Comparison of ENCODE assay signal across 24 mouse cellular contexts in the genomic region with DNA sequence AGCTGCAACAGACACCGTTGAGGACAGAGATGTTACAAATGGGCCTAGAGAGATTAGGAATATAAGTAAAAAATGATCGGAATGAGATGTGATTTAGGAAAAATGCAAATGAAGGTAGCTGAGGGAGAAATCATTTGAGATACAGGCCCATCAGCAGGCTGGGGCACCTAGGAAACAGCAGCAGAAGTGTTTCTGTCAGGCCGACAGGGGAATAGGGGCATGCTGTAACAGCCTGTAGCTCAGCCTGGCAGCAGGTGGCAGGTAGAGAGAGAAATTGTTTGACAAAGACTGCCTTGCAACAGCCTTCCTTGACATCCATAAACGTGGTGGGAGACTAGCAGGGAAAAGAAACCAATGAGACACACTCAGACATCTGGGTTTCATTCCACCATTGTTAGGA.
A peak's percentile ranks its signal among the peaks of the same experiment; 100 is the strongest.
DNase-seq lines count a peak whose midpoint lies in the region; ATAC-seq and TF ChIP-seq lines count a peak whose summit lies in the region.
"Had no signal": no experiment of that assay in that cellular context is flagged by ENCODE, and none has a peak within 500 bp of the region (broad histone marks: within the 10 kb centered on the region; RNA-seq: fewer than 3 reads in every experiment).

No protein-coding gene starts in this region.

- H3K27ac ChIP-seq in embryonic facial prominence, embryonic 11.5 days (replicated peaks; ENCODE audit: low read depth, low read length), result no peak overlapping the region
- H3K27ac ChIP-seq in embryonic facial prominence, embryonic 10.5 days (replicated peaks), result no peak overlapping the region
- peak overlapping the region; percentile 25; the same call in 1 of the 2 replicates for H3K27ac ChIP-seq in hindbrain, embryonic 15.5 days (replicated peaks)
- no peak overlapping the region for H3K27ac ChIP-seq in hindbrain, embryonic 14.5 days
- 0 out of 2 replicates have a peak overlapping the region, but pooled peaks have one; percentile 7 for H3K27ac ChIP-seq in hindbrain, postnatal 0 days
- H3K27ac ChIP-seq in hindbrain, embryonic 12.5 days, result no peak overlapping the region
- H3K27ac ChIP-seq: embryonic facial prominence, embryonic 12.5 days; forebrain, embryonic 13.5 days; forebrain, embryonic 15.5 days had no signal

- H3K36me3 ChIP-seq in embryonic facial prominence, embryonic 11.5 days (replicated peaks; ENCODE audit: control insufficient read depth, insufficient read depth, low read depth, low read length), result no peaks in the 10 kb centered on the region
- no peaks in the 10 kb centered on the region for H3K36me3 ChIP-seq in embryonic facial prominence, embryonic 10.5 days (replicated peaks)
- no peaks in the 10 kb centered on the region for H3K36me3 ChIP-seq in hindbrain, embryonic 15.5 days
- H3K36me3 ChIP-seq in hindbrain, embryonic 14.5 days (replicated peaks; ENCODE audit: control insufficient read depth, insufficient read depth), result no peaks in the 10 kb centered on the region
- no peaks in the 10 kb centered on the region for H3K36me3 ChIP-seq in hindbrain, postnatal 0 days (ENCODE audit: insufficient read depth, low read length)
- H3K36me3 ChIP-seq in hindbrain, embryonic 12.5 days, result no peaks in the 10 kb centered on the region
- H3K36me3 ChIP-seq: embryonic facial prominence, embryonic 12.5 days; forebrain, embryonic 15.5 days; G1E had no signal

- H3K4me3 ChIP-seq in embryonic facial prominence, embryonic 11.5 days (ENCODE audit: low read depth, low read length), result no peak overlapping the region
- H3K4me3 ChIP-seq in embryonic facial prominence, embryonic 10.5 days, result no peak overlapping the region
- H3K4me3 ChIP-seq in hindbrain, embryonic 15.5 days, result no peak overlapping the region
- H3K4me3 ChIP-seq in hindbrain, embryonic 14.5 days (replicated peaks; ENCODE audit: low read length), result no peak overlapping the region
- no peak overlapping the region for H3K4me3 ChIP-seq in hindbrain, postnatal 0 days (ENCODE audit: low read length)
- H3K4me3 ChIP-seq in hindbrain, embryonic 12.5 days, result no peak overlapping the region
- H3K4me3 ChIP-seq: embryonic facial prominence, embryonic 12.5 days; forebrain, embryonic 13.5 days; forebrain, embryonic 15.5 days had no signal

- H3K27me3 ChIP-seq in embryonic facial prominence, embryonic 11.5 days (ENCODE audit: control insufficient read depth, insufficient read depth, low read length), result no peaks in the 10 kb centered on the region
- no peaks in the 10 kb centered on the region for H3K27me3 ChIP-seq in embryonic facial prominence, embryonic 10.5 days (replicated peaks; ENCODE audit: low read depth, poor library complexity, severe bottlenecking)
- H3K27me3 ChIP-seq in hindbrain, embryonic 15.5 days, result no peaks in the 10 kb centered on the region
- no peaks in the 10 kb centered on the region for H3K27me3 ChIP-seq in hindbrain, embryonic 14.5 days (ENCODE audit: control insufficient read depth, insufficient read depth, low read length)
- H3K27me3 ChIP-seq in hindbrain, postnatal 0 days (ENCODE audit: insufficient read depth, low read length), result no peaks in the 10 kb centered on the region
- no peaks in the 10 kb centered on the region for H3K27me3 ChIP-seq in hindbrain, embryonic 12.5 days
- H3K27me3 ChIP-seq: CH12.LX; embryonic facial prominence, embryonic 12.5 days; forebrain, embryonic 13.5 days; forebrain, embryonic 15.5 days had no signal

- DNase-seq in embryonic facial prominence, embryonic 11.5 days (ENCODE audit: low spot score), result peak; percentile 20
- DNase-seq in embryonic facial prominence, embryonic 10.5 days (ENCODE audit: low spot score), result no peak
- DNase-seq in hindbrain, embryonic 14.5 days (ENCODE audit: low spot score), result no peak
- peak; percentile 12 for DNase-seq in hindbrain, postnatal 0 days (ENCODE audit: low spot score)
- DNase-seq: adrenal gland, adult 8-10 months; adrenal gland, postnatal 14 days; adrenal gland, postnatal 36 days; B cell, adult 2 months; cerebellum, adult 11-12 months; cerebellum, adult 2 months; cerebellum, adult 9-10 months; cerebellum, postnatal 10 days; cerebellum, postnatal 25 days; forebrain, postnatal 0 days had no signal

- no peaks in the 10 kb centered on the region for H3K4me1 ChIP-seq in embryonic facial prominence, embryonic 11.5 days (ENCODE audit: control insufficient read depth, insufficient read depth, low read length)
- no peaks in the 10 kb centered on the region for H3K4me1 ChIP-seq in embryonic facial prominence, embryonic 10.5 days
- 0 out of 2 replicates have a peak, but pooled peaks cover 13% of the 10 kb centered on the region for H3K4me1 ChIP-seq in hindbrain, embryonic 15.5 days (replicated peaks)
- peaks cover 5% of the 10 kb centered on the region; the same call in 1 of the 2 replicates for H3K4me1 ChIP-seq in hindbrain, embryonic 14.5 days (replicated peaks; ENCODE audit: control insufficient read depth, insufficient read depth, low read length)
- no peaks in the 10 kb centered on the region for H3K4me1 ChIP-seq in hindbrain, postnatal 0 days (ENCODE audit: insufficient read depth, low read length)
- H3K4me1 ChIP-seq in hindbrain, embryonic 12.5 days, result no peaks in the 10 kb centered on the region
- H3K4me1 ChIP-seq: embryonic facial prominence, embryonic 12.5 days; forebrain, embryonic 13.5 days; forebrain, embryonic 15.5 days had no signal

- no peak overlapping the region for H3K4me2 ChIP-seq in embryonic facial prominence, embryonic 11.5 days (ENCODE audit: low read depth, low read length)
- H3K4me2 ChIP-seq in hindbrain, embryonic 15.5 days, result no peak overlapping the region
- H3K4me2 ChIP-seq in hindbrain, embryonic 14.5 days (replicated peaks), result no peak overlapping the region
- no peak overlapping the region for H3K4me2 ChIP-seq in hindbrain, postnatal 0 days (ENCODE audit: low read depth, low read length)
- H3K4me2 ChIP-seq in hindbrain, embryonic 12.5 days (replicated peaks), result no peak overlapping the region
- H3K4me2 ChIP-seq: embryonic facial prominence, embryonic 12.5 days; forebrain, embryonic 13.5 days; forebrain, embryonic 15.5 days had no signal

- no peaks in the 10 kb centered on the region for H3K9me3 ChIP-seq in embryonic facial prominence, embryonic 11.5 days (replicated peaks; ENCODE audit: control insufficient read depth, low read length)
- H3K9me3 ChIP-seq in embryonic facial prominence, embryonic 10.5 days, result no peaks in the 10 kb centered on the region
- H3K9me3 ChIP-seq in hindbrain, embryonic 15.5 days, result no peaks in the 10 kb centered on the region
- H3K9me3 ChIP-seq in hindbrain, embryonic 14.5 days (ENCODE audit: control insufficient read depth, low read length), result no peaks in the 10 kb centered on the region
- no peaks in the 10 kb centered on the region for H3K9me3 ChIP-seq in hindbrain, postnatal 0 days (ENCODE audit: low read length)
- no peaks in the 10 kb centered on the region for H3K9me3 ChIP-seq in hindbrain, embryonic 12.5 days (replicated peaks)
- H3K9me3 ChIP-seq: embryonic facial prominence, embryonic 12.5 days; forebrain, embryonic 13.5 days; forebrain, embryonic 15.5 days had no signal

- no peak for ATAC-seq in embryonic facial prominence, embryonic 11.5 days (replicated peaks; ENCODE audit: insufficient number of reproducible peaks, low FRiP score, low TSS enrichment, low read depth)
- 0 out of 2 replicates have a peak, but pooled peaks have one; percentile 61 for ATAC-seq in hindbrain, embryonic 15.5 days (ENCODE audit: low FRiP score, low read depth)
- ATAC-seq in hindbrain, embryonic 14.5 days (ENCODE audit: low FRiP score), result no peak
- no peak for ATAC-seq in hindbrain, postnatal 0 days
- no peak for ATAC-seq in hindbrain, embryonic 12.5 days (ENCODE audit: low FRiP score)
- ATAC-seq: activated CD4-positive, CD25-positive, alpha-beta regulatory T cell, adult 4 months; CD4-positive, CD25-positive, alpha-beta regulatory T cell, adult 4 months; forebrain, embryonic 13.5 days; forebrain, embryonic 15.5 days; forebrain, postnatal 0 days; Patski had no signal

- H3K9ac ChIP-seq in embryonic facial prominence, embryonic 11.5 days (replicated peaks; ENCODE audit: low read length), result no peak overlapping the region
- no peak overlapping the region for H3K9ac ChIP-seq in hindbrain, embryonic 15.5 days
- no peak overlapping the region for H3K9ac ChIP-seq in hindbrain, embryonic 14.5 days
- H3K9ac ChIP-seq in hindbrain, postnatal 0 days (replicated peaks; ENCODE audit: low read length), result no peak overlapping the region
- no peak overlapping the region for H3K9ac ChIP-seq in hindbrain, embryonic 12.5 days
- H3K9ac ChIP-seq: embryonic facial prominence, embryonic 12.5 days; forebrain, embryonic 13.5 days; forebrain, embryonic 15.5 days; forebrain, postnatal 0 days had no signal

- no peak for TF ChIP-seq CTCF in hindbrain, postnatal 0 days (IDR thresholded peaks at IDR 0.05; ENCODE audit: low read depth)

- WGBS in embryonic facial prominence, embryonic 11.5 days, result 67% methylated on average over 4 of the region's 4 CpGs
- 73% methylated on average over 4 of the region's 4 CpGs for WGBS in embryonic facial prominence, embryonic 10.5 days
- 42% methylated on average over 4 of the region's 4 CpGs for WGBS in hindbrain, embryonic 15.5 days
- WGBS in hindbrain, embryonic 14.5 days, result 53% methylated on average over 4 of the region's 4 CpGs
- 46% methylated on average over 4 of the region's 4 CpGs for WGBS in hindbrain, postnatal 0 days
- 72% methylated on average over 4 of the region's 4 CpGs for WGBS in hindbrain, embryonic 12.5 days

Comparison
In these comparisons a context has a peak if more than half of its experiments do, and no peak if none do; other contexts are left out.
1. DNase-seq: peak in embryonic facial prominence, embryonic 11.5 days (single experiment) and hindbrain, postnatal 0 days (single experiment); none in embryonic facial prominence, embryonic 10.5 days (single experiment) and hindbrain, embryonic 14.5 days (single experiment).
2. H3K27ac ChIP-seq: peak in hindbrain, embryonic 15.5 days (single experiment) and hindbrain, postnatal 0 days (single experiment); none in embryonic facial prominence, embryonic 11.5 days (single experiment), embryonic facial prominence, embryonic 10.5 days (single experiment), hindbrain, embryonic 14.5 days (single experiment) and hindbrain, embryonic 12.5 days (single experiment).